Mouse (Mus musculus) stomach, embryonic 14.5 days (tissue): ENCODE results near the gene Por. TPM values are rescaled to one million over a fixed set of nuclear protein-coding genes. Genes with fewer than 3 reads are reported as not detected.

Experiments used
- ATAC-seq: fragments of 200-750 bp; cut with Nextera tagmentation; 2 replicates; pipeline ENCODE4 v1.8.0; 2017; ENCODE audit warnings: low read depth, moderate TSS enrichment; ENCODE audit not compliant: insufficient number of reproducible peaks, insufficient read depth, low FRiP score
- H3K27ac ChIP-seq: fragments of 300-500 bp; sonication (generic); 2 replicates; pipeline ENCODE4 v1.5.1; 2014; ENCODE audit warnings: mild to moderate bottlenecking, low read length, moderate library complexity, mixed read lengths
- H3K27me3 ChIP-seq: fragments of 300-500 bp; sonication (generic); 2 replicates; pipeline ENCODE4 v1.6.1; 2014; ENCODE audit warnings: low read length, control low read depth, mixed read lengths; ENCODE audit not compliant: control insufficient read depth, insufficient read depth
- H3K36me3 ChIP-seq: fragments of 300-500 bp; sonication (generic); 2 replicates; pipeline ENCODE4 v1.6.1; 2014; ENCODE audit warnings: mild to moderate bottlenecking, control low read depth, low read length, moderate library complexity, mixed read lengths; ENCODE audit not compliant: control insufficient read depth, insufficient read depth
- H3K4me1 ChIP-seq: fragments of 300-500 bp; sonication (generic); 2 replicates; pipeline ENCODE4 v1.6.1; 2014; ENCODE audit warnings: low read length, control low read depth, mixed read lengths; ENCODE audit not compliant: control insufficient read depth, insufficient read depth
- H3K4me2 ChIP-seq: fragments of 300-500 bp; sonication (generic); replicated peaks from 2 replicates; pipeline ENCODE4 v1.6.1; 2014; ENCODE audit warnings: low read depth, low read length, control low read depth
- H3K4me3 ChIP-seq: fragments of 300-500 bp; sonication (generic); 2 replicates; pipeline ENCODE4 v1.5.1; 2014; ENCODE audit warnings: low read depth, low read length, control low read depth
- H3K9ac ChIP-seq: fragments of 300-500 bp; sonication (generic); replicated peaks from 2 replicates; pipeline ENCODE4 v1.6.1; 2014; ENCODE audit warnings: low read depth, mild to moderate bottlenecking, control low read depth, low read length, moderate library complexity, mixed read lengths
- H3K9me3 ChIP-seq: fragments of 300-500 bp; sonication (generic); 2 replicates; pipeline ENCODE4 v1.6.1; 2016; ENCODE audit warnings: low read depth, low read length, control low read depth; ENCODE audit not compliant: control insufficient read depth
- WGBS: fragments of 180-500 bp; shearing (Covaris S2); extraction: QIAGEN DNeasy Blood & Tissue Kit; methylation state at CpG from one replicate; pipeline ENCODE4 v1.1.7; 2014; 5-methylcytosine and 5-hydroxymethylcytosine counted together
- polyA plus RNA-seq: library from polyadenylated mRNA; unstranded; fragments of >200 nt; fragmentation: Nextera tagmentation; extraction: Ambion mirVana; gene quantifications from 2 replicates; pipeline ENCODE4 v1.2.1, GENCODE M21; 2014

The Por gene
- polyA plus RNA-seq, 1 experiment from 2014 or later = 70.5 TPM

DNA sequence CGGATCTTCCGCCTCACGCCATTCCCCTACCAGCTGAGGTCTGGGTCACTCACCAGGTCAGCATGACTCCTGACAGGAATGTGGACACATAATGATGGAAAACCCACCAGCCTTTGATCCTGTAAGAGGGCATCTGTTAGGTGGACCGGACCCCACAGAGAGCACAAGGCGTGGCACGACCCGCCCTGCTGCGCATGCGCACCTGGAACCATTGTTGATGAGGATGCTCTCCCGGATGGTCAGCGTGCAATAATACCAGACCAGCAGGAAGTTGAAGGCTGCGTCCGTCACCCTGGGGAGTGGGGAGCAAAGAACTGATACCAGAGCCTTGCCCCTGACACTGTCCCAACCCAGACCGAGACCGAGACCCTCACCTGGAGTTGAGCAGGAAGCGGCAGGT, 66.7 kb downstream of the Por start:
- no peak for ATAC-seq
- H3K27me3 ChIP-seq = no peaks in the 10 kb centered on the region
- no peaks in the 10 kb centered on the region for H3K9me3 ChIP-seq
- H3K4me3 ChIP-seq = no peak overlapping the region
- H3K36me3 ChIP-seq = peaks cover 47% of the 10 kb centered on the region
- no peak overlapping the region for H3K4me2 ChIP-seq
- H3K4me1 ChIP-seq = no peaks in the 10 kb centered on the region
- H3K27ac ChIP-seq = no peak overlapping the region
- H3K9ac ChIP-seq = no peak overlapping the region
- WGBS = 87% methylated on average over 16 of the region's 16 CpGs

GRCm38 (mm10) chr5:135737154-135737553, 67.3 kb downstream of the Por start:
- Histone ChIP-seq H3K4me3 (no peak overlapping the region), H3K36me3 (peaks cover 41% of the 10 kb centered on the region)
- WGBS = 78% methylated on average over 7 of the region's 7 CpGs

GRCm38 (mm10) chr5:135738266-135738665, 68.4 kb downstream of the Por start:
- Histone ChIP-seq H3K4me3 (no peak overlapping the region), H3K4me2 (no peak overlapping the region), H3K27me3 (no peaks in the 10 kb centered on the region), H3K4me1 (0 out of 2 replicates have a peak, but pooled peaks cover 5% of the 10 kb centered on the region), H3K9ac (no peak overlapping the region), H3K27ac (no peak overlapping the region), H3K36me3 (peaks cover 30% of the 10 kb centered on the region), H3K9me3 (no peaks in the 10 kb centered on the region)
- no peak for ATAC-seq
- 10% methylated on average over 6 of the region's 6 CpGs for WGBS

More at GRCm38 (mm10) chr5:135737154-135737553, 67.3 kb downstream of the Por start:
- H3K27ac ChIP-seq = no peak overlapping the region
- ATAC-seq = no peak
- H3K27me3 ChIP-seq = no peaks in the 10 kb centered on the region
- no peaks in the 10 kb centered on the region for H3K9me3 ChIP-seq
- H3K4me2 ChIP-seq = no peak overlapping the region
- H3K4me1 ChIP-seq = no peaks in the 10 kb centered on the region
- no peak overlapping the region for H3K9ac ChIP-seq

DNA sequence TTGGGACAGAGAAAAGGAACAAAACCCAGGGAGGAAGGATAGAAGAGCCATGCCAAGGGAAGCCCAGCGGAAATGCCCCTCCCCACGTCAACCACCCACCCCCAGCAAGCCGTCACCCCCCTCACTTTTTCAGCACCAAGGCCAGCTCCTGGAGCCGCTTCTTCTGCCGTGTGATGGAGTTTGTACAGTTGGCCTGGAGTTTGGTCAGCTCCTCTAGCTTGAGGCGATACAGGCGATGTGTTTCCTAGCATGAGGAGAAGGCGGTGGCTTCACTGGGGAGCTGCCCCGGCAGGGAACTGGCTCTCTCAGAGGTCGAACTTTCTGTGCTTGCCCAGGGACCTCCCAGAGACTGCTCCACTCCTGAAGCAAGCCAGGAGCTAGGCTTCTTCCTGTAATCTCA, 72.3 kb downstream of the Por start:
- no peak overlapping the region for H3K4me3 ChIP-seq
- H3K4me2 ChIP-seq = no peak overlapping the region
- no peak for ATAC-seq
- H3K4me1 ChIP-seq = 0 out of 2 replicates have a peak, but pooled peaks cover 5% of the 10 kb centered on the region
- H3K9me3 ChIP-seq = no peaks in the 10 kb centered on the region
- no peaks in the 10 kb centered on the region for H3K27me3 ChIP-seq
- H3K9ac ChIP-seq = no peak overlapping the region
- no peak overlapping the region for H3K27ac ChIP-seq
- no peaks in the 10 kb centered on the region for H3K36me3 ChIP-seq
- WGBS = 59% methylated on average over 10 of the region's 10 CpGs

GRCm38 (mm10) chr5:135742941-135743740, 73.3 kb downstream of the Por start:
- Histone ChIP-seq H3K4me1 (0 out of 2 replicates have a peak, but pooled peaks cover 5% of the 10 kb centered on the region), H3K9ac (peak overlapping the region; percentile 41), H3K4me3 (peak overlapping the region; percentile 68), H3K4me2 (peak overlapping the region; percentile 67), H3K27me3 (no peaks in the 10 kb centered on the region), H3K27ac (no peak overlapping the region), H3K9me3 (peaks cover 6% of the 10 kb centered on the region; the same call in 1 of the 2 replicates), H3K36me3 (no peaks in the 10 kb centered on the region)
- 20% methylated on average over 18 of the region's 18 CpGs for WGBS
- no peak for ATAC-seq

GRCm38 (mm10) chr5:135743741-135744609, 74.1 kb downstream of the Por start, which contains the start of gene Tmem120a:
Gene Tmem120a, minus strand, starts transcription at chr5:135744448.
- peak; percentile 97 for ATAC-seq
- no peaks in the 10 kb centered on the region for H3K27me3 ChIP-seq
- peak within 1 kb of the TSS; percentile 29; the same call in 1 of the 2 replicates for H3K27ac ChIP-seq
- H3K4me1 ChIP-seq = 0 out of 2 replicates have a peak, but pooled peaks cover 5% of the 10 kb centered on the region
- WGBS = under 1% methylated on average over 60 of the region's 60 CpGs
- H3K4me3 ChIP-seq = peak within 1 kb of the TSS; percentile 68
- H3K36me3 ChIP-seq = no peaks in the 10 kb centered on the region
- peak within 1 kb of the TSS; percentile 41 for H3K9ac ChIP-seq
- H3K9me3 ChIP-seq = peaks cover 6% of the 10 kb centered on the region; the same call in 1 of the 2 replicates
- peak within 1 kb of the TSS; percentile 67 for H3K4me2 ChIP-seq

DNA sequence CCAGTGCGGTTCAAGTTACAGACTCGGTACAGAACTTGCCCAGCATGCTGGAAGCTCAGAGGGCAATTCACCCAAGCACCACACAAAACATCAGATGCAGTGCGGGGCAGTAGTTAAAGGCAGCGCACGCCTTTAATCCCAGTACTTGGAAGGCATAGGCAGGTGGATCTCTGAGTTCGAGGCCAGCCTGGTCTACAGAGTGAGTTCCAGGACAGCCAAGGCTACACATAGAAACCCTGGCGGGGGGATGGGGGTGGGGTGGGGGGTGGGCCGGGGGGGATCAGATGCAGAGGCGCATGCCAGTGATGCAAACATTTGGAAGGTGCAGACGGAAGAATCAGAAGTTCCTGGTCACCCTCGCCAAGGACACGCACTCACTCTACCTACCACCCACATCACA, 74.9 kb downstream of the Por start:
- no peak overlapping the region for H3K9ac ChIP-seq
- H3K9me3 ChIP-seq = peaks cover 6% of the 10 kb centered on the region; the same call in 1 of the 2 replicates
- H3K27ac ChIP-seq = peak overlapping the region; percentile 29; the same call in 1 of the 2 replicates
- WGBS = 21% methylated on average over 12 of the region's 12 CpGs
- H3K4me1 ChIP-seq = 0 out of 2 replicates have a peak, but pooled peaks cover 5% of the 10 kb centered on the region
- H3K4me3 ChIP-seq = peak overlapping the region; percentile 68
- peak overlapping the region; percentile 67 for H3K4me2 ChIP-seq
- ATAC-seq = no peak
- H3K27me3 ChIP-seq = no peaks in the 10 kb centered on the region
- no peaks in the 10 kb centered on the region for H3K36me3 ChIP-seq

- Histone ChIP-seq H3K4me1 (no peaks in the 10 kb centered on the region), H3K27me3 (no peaks in the 10 kb centered on the region), H3K4me3 (no peak overlapping the region), H3K9ac (no peak overlapping the region), H3K36me3 (no peaks in the 10 kb centered on the region), H3K9me3 (peaks cover 6% of the 10 kb centered on the region; the same call in 1 of the 2 replicates), H3K27ac (no peak overlapping the region), H3K4me2 (no peak overlapping the region)
- WGBS = 75% methylated on average over 1 of the region's 1 CpGs
- ATAC-seq = no peak
Observed at GRCm38 (mm10) chr5:135751041-135751440, 81.2 kb downstream of the Por start.
